Mouse (Mus musculus) urinary bladder, postnatal 10 days (tissue): ENCODE measurements around the gene Tcf25.

ENCODE experiments used
- DNase-seq: peaks from one replicate; pipeline ENCODE4 v3.0.0; 2022; ENCODE audit warnings: low spot score

Gene Tcf25

DNA sequence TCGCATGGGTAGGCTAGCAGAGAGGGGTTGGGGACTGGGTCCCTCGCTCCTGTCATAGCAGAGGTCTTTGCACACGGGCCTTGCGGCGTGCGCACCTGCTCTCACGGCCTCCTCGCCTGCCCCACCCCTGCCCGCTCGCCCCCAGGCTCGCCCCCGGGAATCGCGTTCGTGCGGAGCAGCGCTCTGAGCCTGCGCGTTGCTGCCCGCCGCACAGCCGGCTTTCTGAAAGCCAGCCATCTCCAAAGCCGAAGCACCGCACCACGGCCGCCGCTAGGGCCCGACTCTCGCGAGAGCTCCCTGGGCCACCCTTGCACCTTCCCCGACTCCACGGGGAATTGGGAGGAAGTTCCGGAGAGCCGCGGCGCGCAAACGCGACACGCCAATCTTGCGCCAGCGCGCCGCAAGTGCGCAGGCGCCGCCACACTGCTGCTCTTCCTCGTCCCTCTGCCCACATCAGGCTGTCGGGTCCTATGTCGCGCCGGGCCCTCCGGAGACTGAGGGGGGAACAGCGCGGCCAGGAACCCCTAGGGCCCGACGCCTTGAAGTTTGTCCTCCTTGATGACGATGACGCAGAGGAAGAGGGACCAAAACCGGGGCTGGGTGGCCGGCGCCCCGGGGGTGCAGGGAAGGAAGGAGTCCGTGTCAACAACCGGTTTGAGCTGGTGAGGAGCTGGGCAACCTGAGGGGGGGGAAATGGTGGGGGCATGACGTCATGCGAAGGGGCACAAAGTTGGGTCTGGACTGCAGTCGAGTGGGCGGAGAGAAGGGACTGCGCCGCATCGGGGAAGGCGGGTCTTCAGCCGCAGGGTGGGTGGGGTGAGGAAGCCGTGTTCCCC lies at the start of gene Tcf25:
Gene Tcf25 (plus strand): TSS at position 351 of the 836 bp plus-strand sequence.
- peak; percentile 89 for DNase-seq

DNA sequence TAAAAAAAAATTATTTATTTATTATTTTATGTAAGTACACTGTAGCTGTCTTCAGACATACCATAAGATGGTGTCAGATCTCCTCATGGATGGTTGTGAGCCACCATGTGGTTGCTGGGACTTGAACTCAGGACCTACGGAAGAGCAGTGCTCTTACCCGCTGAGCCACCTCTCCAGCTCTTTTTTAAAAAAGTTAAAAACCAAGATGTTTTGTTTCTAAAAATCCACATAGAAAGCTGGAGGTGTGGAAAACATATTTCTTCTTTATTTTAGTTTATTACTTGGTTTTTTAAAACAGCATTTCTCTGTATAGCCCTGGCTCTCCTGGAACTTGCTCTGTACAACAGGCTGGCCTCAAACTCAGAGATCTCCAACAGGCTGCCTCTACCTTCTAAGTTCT lies 45.0 kb upstream of the Tcf25 start:
- DNase-seq = no peak

DNA sequence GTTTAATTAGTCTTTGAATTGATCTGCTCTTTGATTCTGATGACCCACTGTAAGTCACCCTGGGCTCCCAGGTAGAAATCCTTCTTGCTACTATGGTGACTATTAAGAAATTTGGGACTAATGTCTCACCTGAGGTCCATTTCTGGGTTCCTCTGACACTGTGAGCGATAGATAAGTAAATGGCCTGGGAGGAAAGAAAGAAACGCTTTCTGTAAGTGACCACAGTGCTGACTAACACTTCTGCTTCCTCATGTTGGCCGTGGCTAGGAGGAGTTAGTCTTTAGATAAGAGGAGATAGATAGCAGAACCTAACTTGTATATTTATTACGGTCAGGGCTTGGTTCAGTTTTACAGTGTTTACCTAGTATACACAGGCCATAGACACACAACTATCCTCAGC lies 44.2 kb upstream of the Tcf25 start:
- no peak for DNase-seq

DNA sequence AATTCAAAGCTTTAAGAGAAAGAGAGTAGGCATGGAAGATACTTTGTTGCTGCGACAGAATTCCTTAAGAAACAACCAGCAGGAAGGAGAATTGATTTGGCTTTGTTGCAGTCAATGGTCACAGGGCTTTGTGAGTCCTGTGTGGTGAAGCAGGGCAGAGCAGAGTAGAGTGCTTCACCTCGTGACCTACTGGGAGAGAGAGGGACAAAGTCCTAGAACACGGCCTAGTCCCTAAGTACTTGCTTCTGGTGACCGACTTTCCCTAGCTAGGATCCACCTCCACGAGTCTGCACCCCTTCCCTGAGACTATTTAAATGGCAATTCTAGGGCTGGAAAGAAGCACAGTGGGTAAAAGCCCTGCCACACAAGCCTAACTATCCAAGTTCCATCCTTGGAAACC lies 43.6 kb upstream of the Tcf25 start:
- no peak for DNase-seq

DNA sequence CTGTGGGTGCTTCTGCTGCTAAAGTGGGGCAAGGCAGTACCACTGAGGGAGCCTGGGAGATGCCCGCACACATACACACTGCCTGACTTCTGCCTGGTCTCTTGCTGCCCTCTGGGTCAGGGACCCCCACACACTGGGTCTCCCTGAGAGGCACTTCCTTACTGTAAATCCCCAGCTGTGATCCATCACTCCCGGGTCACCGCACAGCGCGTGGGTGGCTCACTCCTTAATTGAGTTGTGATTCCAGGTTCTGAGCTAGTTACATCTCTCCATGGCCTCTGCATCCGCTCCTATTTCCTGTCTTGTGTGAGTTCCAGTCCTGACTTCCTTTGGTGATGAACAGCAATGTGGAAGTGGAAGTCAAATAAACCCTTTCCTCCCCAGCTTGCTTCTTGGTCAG lies 42.9 kb upstream of the Tcf25 start:
- DNase-seq = no peak

DNA sequence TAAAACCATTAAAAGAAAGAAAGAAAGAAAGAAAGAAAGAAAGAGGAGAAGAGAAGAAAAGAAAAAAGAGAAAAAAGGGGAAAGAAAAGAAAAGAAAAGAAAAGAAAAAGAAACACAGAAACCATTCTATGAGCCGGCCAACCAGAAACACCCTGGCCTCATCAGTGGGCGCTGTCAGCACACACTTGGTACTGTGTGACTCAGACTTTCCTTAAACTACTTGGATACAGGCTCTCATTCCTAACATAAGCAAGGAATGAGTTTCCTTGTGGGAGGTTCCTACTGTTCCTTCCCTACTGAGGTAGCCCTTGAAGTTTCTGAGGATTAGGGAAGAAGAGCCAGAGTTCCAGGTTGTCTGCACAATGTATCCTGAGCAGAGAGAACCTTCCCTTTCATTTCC lies 42.3 kb upstream of the Tcf25 start:
- no peak for DNase-seq

DNA sequence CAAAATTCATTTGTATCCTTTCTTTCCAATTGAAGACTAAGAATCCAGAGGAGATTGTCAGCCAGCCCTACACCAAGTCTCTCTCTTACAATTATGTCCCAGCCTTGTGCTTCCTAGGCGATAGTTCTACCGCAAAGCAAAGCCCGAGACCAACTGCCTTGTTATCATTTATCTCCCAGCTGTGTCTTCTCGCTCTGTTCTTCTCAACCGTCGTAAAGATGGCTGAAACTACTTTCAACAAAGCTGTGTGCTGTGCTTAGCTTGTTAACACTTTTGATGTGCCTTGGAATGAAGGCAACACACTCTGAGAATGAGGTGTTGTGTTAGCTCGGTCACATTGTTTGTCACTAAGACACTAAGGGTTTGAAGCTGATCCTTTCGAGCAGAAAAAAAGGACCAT lies 41.7 kb upstream of the Tcf25 start:
- no peak for DNase-seq

DNA sequence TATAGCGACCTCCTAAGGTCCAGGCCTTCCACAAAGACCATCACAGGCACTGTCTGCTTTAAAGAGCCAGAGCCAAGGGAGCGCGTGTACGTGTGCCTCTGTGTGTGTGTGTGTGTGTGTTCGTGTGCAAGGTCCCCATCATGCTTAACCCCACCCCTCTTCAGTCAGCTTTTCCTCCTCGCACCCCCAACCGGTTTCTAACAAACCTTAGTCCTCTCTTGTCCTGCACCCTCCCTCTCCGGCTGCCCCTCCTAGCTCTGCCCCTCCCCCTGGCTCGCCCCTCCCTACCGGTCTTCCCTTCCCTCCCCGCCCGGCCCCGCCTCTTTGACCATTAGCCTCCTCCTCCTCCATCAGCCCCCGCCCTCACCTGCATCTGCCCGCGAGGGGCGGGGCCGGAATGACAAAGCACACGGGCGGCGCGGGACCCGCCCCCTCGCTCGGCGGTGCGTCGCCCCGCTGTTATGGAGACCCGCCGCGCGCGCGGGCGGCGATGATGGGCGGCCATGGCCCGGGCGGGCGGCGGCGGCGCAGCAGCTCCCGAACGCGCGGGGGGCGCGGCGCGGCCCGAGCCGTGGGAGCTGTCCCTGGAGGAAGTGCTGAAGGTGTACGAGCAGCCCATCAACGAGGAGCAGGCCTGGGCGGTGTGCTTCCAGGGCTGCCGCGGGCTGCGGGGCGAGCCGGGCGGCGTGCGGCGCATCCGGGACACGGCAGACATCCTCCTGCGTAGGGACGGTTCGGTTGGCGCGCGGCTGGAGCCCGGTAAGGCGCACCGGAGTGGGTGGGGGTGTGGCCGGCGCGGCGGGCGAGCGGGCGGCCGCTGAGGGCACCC lies 41.1 kb upstream of the Tcf25 start, which contains the start of gene Spire2:
Gene Spire2 (plus strand): TSS at position 452 of the 829 bp plus-strand sequence.
- no peak for DNase-seq

DNA sequence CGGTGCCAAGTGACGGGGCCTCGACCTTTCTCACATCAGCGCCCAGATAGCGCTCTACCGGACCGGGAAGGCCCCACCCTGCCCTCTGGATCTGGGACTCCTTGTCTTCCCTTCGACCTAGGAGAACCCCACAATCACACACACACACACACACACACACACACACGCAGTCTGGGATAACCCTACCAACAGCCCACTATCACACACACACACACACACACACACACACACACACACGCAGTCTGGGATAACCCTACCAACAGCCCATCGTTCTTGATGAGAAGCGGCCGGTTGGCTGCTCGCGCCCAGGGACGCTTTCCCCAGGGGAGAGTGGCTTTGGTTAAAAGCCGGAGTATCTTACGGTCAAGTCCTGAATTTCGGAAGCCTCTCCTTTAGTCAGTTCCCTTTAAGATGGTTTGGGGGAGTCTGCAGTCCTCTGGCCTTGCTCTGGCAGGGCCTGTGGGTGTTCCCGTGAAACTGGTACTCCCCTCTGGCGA lies 40.4 kb upstream of the Tcf25 start:
- DNase-seq = no peak

DNA sequence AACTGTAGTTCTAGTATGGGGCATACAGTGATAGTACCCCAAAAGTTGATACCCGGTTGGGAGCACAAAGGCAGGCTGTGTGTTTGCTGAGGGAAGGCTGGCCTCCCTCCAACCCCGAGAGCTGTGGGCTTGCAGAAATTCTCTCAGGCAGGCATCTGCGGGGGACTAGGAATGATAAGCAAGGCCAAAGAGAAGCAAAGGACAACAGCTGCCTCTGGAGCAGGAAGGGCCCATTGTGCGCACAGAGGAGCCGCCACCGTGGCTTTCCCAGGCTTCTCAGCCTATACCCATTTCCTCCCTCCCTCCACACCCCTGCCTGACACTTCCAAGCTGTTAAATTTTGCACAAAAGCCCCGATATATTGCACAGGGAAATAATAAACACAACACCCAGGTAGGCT lies 39.7 kb upstream of the Tcf25 start:
- no peak for DNase-seq

DNA sequence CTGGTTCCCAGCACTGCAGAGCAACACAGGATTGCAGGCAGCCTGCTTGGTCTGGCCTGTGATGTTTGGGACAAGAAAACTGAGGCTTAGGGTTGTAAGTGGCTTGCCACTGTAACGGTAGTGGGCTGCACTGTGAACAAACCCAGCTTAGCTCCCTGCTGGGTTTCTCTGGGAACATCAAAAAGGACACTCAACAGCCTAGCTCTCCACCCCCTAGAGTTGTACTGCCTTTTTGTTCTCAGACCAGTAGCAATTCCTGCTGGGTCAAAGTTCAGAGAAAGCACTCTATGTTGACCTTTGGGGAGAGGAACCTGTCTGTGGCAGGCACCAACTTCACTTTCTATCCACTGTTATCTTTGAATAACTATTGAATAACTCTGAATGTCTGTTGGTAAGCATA lies 39.1 kb upstream of the Tcf25 start:
- no peak for DNase-seq

DNA sequence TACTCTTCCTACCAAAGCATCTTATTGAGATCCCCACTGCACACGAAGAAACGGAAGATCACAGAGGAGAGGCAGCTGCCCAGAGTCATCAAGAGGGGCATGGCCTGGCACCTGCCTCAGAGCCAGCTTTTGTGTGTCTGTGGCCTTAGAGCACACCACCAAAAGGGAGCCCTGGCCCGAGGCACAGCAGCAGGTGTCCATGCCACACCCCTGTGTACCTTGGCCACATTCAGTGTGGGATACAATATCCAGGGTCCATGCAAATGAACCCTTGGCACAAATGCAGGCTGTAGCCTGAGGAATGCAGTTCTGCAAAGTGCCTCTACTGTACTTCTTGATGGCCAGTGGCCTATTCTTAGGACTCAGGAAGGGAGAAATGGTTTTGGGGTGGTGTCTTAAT lies 36.1 kb upstream of the Tcf25 start:
- no peak for DNase-seq

DNA sequence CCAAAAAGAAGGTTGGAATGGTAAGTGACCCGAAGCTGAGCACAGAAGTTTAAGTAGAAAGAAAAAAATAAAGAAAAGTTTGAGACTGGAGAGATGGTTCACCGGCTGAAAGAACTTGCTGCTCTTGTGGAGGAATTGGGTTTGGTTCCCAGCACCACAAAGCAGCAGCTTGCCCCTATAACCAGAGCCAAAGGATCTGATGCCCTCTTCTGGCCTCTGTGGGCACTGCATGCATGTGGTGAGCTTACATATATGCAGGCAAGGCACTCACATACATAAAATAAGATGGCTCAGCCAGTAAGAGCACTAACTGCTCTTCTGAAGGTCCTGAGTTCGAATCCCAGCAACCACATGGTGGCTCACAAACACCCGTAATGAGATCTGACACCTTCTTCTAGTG lies 33.5 kb upstream of the Tcf25 start:
- no peak for DNase-seq

DNA sequence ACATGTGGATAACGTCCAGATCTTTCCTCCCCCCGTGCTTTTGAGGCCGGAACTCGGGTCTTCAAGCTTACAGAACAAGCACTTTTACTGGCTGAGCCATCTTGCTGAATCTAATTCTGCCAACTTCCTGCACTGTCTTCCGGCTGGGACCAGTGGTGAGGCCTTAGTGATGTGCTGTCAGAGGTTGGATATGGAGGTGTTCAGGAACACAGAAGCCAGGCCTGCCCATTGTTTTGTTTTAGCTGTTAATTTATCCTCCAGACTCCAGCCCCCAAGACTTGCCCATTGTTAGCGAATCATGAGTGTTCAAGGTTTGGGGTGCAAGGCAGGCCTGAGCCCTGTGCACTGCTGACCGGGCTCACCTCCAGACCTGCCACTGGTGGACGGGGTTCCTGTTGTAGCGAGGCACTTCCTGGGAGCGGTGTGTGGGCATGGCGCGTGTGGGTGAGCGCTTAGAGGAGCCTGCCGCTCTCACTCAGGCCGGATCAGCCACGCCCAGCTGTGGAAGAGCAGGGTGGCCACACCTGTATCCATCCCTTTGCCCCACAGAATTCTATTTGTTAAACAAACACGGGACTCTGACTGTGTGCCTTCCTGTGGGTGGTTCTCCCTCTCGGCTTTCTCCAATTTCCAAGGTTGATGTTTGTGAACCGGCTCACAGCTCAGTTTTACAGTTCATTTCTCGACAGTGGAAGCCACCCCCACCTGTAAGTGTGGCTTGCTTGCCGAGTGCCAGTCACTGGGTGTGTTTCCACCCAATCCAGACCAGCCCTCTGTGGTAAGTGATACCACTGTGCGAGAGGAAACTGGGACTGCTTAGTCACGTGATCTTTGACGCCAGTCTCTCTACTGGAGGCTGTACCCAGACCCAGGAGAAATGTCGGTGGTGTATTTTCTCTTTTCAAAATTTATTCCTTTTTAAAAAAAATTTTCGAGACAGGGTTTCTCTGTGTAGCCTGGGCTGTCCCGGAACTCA lies 32.2 kb upstream of the Tcf25 start:
- DNase-seq = no peak

DNA sequence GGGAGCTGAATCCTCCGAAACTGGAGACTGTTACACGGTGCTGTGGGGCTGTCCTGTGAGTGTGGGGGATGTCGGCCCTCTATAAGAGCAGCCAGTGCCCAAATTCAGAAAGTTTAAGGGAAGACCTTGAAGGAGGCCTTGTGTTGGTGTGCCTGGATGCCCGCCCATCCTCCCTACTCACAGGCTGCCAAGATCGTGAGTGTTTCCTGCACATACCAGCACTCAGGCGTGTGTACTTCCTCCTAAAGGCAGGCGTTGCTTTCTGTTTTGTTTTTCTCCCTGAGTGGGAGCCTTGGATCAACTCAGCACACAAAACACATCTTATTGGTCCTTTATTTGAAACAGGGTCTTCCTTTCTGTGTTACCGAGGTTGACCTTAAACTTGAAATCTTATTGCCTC lies 31.3 kb upstream of the Tcf25 start:
- no peak for DNase-seq

DNA sequence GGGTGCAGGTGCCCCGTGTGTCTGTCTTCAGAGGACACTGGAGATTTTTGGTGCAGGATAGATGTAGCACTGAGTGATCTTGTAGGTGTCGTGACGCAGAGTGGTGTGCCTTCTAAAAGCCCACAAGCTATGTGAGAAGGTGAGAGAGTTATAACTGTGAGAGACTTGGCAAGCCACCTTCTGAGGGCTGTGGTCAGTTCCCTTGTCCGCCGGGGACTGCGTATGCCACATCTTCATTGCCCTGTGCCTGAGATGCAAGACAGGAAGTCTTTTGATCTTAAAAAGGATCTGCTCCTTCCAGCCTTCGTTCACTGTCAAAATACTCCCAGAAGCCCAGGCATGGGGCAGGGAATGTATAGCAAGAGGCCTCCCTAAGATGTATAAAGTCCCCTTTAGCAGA lies 30.6 kb upstream of the Tcf25 start:
- DNase-seq = no peak

DNA sequence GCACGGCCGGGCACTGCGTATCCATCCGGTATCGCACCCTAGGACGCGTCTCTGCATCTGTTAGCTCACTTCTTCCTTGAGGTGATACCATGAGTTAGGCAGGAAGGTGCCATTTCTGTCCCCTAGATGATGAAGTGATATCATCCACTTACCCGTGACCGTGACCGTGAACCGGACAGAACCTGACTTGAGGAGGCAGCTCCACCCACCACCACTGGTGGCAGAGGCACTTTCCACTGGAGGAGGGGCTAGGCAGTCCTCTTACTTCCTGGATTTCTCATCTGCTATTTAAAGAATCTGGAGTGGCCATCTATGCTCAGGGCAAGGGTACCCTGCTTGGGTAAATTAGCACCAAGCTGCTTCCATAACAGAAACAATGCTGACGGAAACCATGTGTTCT lies 30.1 kb upstream of the Tcf25 start:
- no peak for DNase-seq

DNA sequence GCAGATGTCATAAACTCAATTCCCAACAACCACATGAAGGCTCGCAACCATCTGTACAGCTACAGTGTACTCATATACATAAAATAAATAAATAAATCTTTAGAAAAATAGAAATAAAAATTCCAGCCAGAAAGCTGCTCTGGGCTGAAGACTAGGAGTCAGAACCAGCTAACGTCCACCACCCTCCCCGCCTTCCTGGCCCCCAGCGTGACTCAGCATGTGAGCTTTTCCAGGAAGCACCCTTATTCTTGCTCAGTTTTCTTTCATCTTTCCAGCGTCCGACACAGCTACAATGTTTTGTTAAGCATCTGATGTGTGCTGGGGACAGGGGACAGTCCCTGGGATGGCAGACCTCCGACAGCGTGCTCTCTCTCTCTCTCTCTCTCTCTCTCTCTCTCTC lies 28.4 kb upstream of the Tcf25 start:
- no peak for DNase-seq

DNA sequence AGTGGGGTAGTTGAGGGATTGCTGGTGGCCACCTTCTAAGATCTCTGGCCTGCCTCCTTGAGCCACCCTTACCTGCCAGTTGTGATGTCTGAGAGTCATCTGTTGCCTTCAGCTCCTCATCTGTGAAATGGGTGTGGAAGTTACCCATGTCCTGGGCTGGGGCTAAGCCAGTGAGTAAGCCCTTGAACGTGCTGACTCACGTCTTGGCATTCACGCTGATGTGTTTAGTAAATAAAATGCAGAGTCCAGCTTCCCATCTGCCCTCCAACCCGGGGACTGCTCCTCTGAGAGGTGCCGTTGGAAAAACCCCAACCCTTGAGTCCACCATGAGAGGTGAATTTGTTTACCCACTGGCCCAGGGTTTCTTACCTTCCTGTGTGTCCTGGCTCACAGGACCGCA lies 27.7 kb upstream of the Tcf25 start:
- no peak for DNase-seq

DNA sequence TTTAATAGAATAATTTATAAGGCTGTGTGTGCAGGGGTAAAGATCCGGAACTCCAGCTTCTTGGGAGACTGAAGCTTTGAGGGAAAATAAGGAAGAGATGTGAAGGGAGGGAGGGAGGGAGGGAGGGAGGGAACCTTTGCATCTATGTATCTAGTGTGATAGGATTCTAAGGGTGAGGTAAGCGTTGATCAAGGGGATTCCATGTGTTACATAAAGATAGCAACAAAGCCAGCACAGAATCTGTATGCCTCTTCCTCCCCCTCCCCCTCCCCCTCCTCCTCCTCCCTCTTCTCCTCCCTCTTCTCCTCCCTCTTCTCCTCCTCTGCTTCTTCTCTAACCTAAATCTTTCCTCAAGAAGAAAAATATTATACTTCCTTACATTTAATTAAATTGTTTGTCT lies 26.3 kb upstream of the Tcf25 start:
- DNase-seq = no peak

DNA sequence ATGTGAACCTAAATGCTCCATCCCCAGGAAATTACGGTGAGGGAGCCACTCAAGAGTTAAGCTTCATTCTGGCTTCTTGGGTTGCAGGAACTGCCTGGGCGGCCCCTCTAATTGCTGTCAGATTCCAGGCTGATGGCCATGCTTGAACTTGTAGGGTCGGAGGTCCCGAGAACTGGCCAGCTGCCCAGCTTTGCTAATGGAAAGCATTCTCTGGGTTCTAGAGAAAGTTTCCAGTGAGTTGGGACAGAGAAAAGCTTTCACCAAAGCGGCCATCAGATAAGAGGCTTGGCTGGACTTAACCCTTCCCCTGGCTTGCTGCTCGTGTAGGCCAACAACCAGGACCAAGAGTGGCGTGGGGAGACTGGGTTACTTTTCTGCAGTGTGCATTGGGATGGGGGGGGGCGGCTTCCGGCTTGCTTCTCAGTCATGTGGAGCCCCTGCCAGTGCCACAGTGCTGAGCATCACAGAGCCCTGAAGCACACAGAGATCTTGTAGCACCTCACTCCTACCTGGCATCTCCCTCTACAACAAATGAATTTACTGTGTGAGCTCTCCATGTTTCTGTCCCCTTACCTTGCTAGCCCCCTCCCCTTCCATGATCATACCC lies 25.2 kb upstream of the Tcf25 start:
- DNase-seq = no peak

DNA sequence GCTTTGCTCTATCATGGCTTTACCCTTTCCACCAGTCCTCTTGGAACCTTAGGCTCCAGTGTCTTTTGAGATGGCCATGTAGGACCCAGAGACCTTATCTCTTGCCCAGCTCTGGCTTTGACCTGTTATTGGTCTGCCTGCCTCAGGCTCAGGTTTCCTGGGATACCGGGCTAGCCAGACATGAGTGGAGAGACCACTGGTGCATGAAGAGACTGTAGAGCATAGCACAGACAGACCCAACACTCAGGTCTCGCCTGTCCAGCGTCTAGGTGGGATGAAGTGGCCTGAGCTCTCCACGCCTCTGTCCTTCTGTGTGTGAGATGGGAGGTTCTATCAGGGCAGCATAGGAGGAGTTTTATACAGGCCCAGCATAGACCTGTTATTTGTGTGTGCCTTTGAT lies 24.5 kb upstream of the Tcf25 start:
- no peak for DNase-seq
